Mouse (Mus musculus) intestine, postnatal 0 days (tissue): ENCODE measurements around the gene Agtr1a. TPM values are rescaled to one million over a fixed set of nuclear protein-coding genes. Genes with fewer than 3 reads are reported as not detected.

Experiments
- ATAC-seq: fragments of 200-750 bp; cut with Nextera tagmentation; 2 replicates; pipeline ENCODE4 v1.8.0; 2017; ENCODE audit warnings: mild to moderate bottlenecking, moderate TSS enrichment, moderate library complexity
- H3K27ac ChIP-seq: fragments of 300-500 bp; sonication (generic); 2 replicates; pipeline ENCODE4 v1.5.1; 2014; ENCODE audit warnings: mild to moderate bottlenecking, low read depth, low read length, moderate library complexity
- H3K27me3 ChIP-seq: fragments of 300-500 bp; sonication (generic); replicated peaks from 2 replicates; pipeline ENCODE4 v1.6.1; 2014; ENCODE audit warnings: low read length, mixed read lengths; ENCODE audit not compliant: control insufficient read depth, insufficient read depth
- H3K36me3 ChIP-seq: fragments of 300-500 bp; sonication (generic); 2 replicates; pipeline ENCODE4 v1.6.1; 2014; ENCODE audit warnings: mild to moderate bottlenecking, moderate library complexity; ENCODE audit not compliant: control insufficient read depth, insufficient read depth
- H3K4me1 ChIP-seq: fragments of 300-500 bp; sonication (generic); replicated peaks from 2 replicates; pipeline ENCODE4 v1.6.1; 2014; ENCODE audit warnings: antibody characterized with exemption, low read length, mixed read lengths; ENCODE audit not compliant: control insufficient read depth, insufficient read depth
- H3K4me2 ChIP-seq: fragments of 300-500 bp; sonication (generic); replicated peaks from 2 replicates; pipeline ENCODE4 v1.6.1; 2014; ENCODE audit warnings: low read depth, mild to moderate bottlenecking, moderate library complexity
- H3K4me3 ChIP-seq: fragments of 300-500 bp; sonication (generic); 2 replicates; pipeline ENCODE4 v1.5.1; 2014; ENCODE audit warnings: low read depth, low read length
- H3K9ac ChIP-seq: fragments of 300-500 bp; sonication (generic); 2 replicates; pipeline ENCODE4 v1.6.1; 2014; ENCODE audit warnings: mild to moderate bottlenecking, low read depth, low read length
- H3K9me3 ChIP-seq: fragments of 300-500 bp; sonication (generic); 2 replicates; pipeline ENCODE4 v1.6.1; 2016; ENCODE audit warnings: mixed run types; ENCODE audit not compliant: control insufficient read depth
- CTCF ChIP-seq: sonication (generic); IDR thresholded peaks from 2 replicates; pipeline ENCODE4 v1.5.1; 2016; ENCODE audit warnings: low read depth, mild to moderate bottlenecking, control low read depth, antibody characterized with exemption, moderate library complexity
- WGBS: fragments of 180-500 bp; shearing (Covaris S2); extraction: QIAGEN DNeasy Blood & Tissue Kit; methylation state at CpG from one replicate; pipeline ENCODE4 v1.1.7; 2014; 5-methylcytosine and 5-hydroxymethylcytosine counted together
- polyA plus RNA-seq: library from polyadenylated mRNA; unstranded; fragments of >200 nt; fragmentation: Nextera tagmentation; extraction: Ambion mirVana; gene quantifications from 2 replicates; pipeline ENCODE4 v1.2.1, GENCODE M21; 2015

The Agtr1a gene
- polyA plus RNA-seq, 1 experiment from 2014 or later: 2.9 TPM

DNA sequence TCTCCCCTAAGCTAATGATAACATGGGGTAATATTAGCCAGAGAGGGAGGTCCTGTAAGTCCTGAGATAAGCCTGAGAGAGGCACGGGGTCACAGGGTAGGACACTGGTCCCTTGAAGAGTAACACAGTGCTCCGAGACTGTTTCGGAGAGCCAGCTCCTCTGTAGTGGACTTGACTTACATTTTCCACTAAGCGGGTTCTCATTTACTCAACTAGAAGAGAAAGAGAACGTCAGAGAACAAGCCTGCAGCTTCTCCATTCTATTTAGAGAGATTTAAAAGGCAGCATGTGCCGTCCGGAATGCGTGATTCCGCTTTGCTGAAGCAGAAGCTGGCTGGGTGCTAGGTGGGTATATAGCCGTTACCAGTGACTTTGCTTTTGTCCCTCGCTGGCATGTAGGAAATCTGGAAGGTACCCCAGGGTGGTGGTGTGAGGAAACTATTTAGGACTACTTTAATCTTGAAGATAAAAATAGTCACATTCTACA lies 9.2 kb downstream of the Agtr1a start:
- Histone ChIP-seq H3K4me1 (no peaks in the 10 kb centered on the region), H3K27ac (no peak overlapping the region), H3K4me2 (no peak overlapping the region), H3K9me3 (no peaks in the 10 kb centered on the region), H3K9ac (no peak overlapping the region), H3K4me3 (no peak overlapping the region), H3K36me3 (no peaks in the 10 kb centered on the region), H3K27me3 (no peaks in the 10 kb centered on the region)
- no peak for ATAC-seq
- TF ChIP-seq CTCF: no peak
- 75% methylated on average over 11 of the region's 11 CpGs for WGBS

DNA sequence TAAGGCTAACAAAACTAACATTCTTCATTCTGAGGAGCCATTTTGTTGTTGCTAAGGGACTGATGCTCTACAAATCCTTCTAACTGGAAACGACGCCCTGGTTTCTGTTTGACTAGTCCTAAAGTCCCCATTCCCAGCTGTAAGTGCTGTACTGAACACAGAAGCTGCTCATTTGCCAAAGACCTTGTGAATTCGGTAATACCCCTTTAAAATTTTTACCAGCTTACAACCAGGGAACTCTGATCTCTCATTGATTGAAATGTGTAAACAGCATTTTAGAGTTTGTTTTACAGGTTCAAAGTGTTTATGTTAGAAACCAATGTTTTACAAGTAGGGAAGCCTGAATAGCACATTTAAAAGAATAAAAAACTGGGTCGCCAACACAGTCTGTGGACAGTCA lies 10.6 kb downstream of the Agtr1a start:
- ATAC-seq: no peak
- H3K9me3 ChIP-seq: no peaks in the 10 kb centered on the region
- 69% methylated on average over 4 of the region's 4 CpGs for WGBS
- H3K36me3 ChIP-seq: no peaks in the 10 kb centered on the region
- no peaks in the 10 kb centered on the region for H3K4me1 ChIP-seq
- H3K27me3 ChIP-seq: no peaks in the 10 kb centered on the region
- H3K4me2 ChIP-seq: no peak overlapping the region
- no peak overlapping the region for H3K9ac ChIP-seq
- no peak overlapping the region for H3K4me3 ChIP-seq
- no peak for TF ChIP-seq CTCF
- no peak overlapping the region for H3K27ac ChIP-seq

DNA sequence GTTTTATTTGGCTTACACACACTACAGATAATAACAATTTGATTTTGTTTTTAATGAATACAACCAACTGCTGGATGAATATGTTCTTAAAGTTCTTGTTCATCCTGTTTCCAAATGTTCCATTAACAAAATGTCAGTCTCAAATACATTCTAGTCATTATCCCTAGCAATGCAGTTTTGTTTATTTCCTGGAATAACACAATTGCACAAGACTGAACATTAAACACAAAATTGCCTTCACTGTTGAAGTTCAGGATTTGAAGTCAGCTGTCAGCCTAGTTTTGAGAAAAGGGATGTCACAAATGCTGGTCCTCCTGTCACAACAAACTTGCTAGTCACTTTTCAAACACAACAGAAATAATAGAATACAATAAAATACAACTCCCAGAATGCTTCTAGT lies 12.1 kb downstream of the Agtr1a start:
- H3K4me3 ChIP-seq: no peak overlapping the region
- no peak for TF ChIP-seq CTCF
- H3K27ac ChIP-seq: no peak overlapping the region
- no peaks in the 10 kb centered on the region for H3K4me1 ChIP-seq
- H3K27me3 ChIP-seq: no peaks in the 10 kb centered on the region
- no peaks in the 10 kb centered on the region for H3K36me3 ChIP-seq
- no peak for ATAC-seq
- no peak overlapping the region for H3K9ac ChIP-seq
- H3K9me3 ChIP-seq: no peaks in the 10 kb centered on the region
- H3K4me2 ChIP-seq: no peak overlapping the region

DNA sequence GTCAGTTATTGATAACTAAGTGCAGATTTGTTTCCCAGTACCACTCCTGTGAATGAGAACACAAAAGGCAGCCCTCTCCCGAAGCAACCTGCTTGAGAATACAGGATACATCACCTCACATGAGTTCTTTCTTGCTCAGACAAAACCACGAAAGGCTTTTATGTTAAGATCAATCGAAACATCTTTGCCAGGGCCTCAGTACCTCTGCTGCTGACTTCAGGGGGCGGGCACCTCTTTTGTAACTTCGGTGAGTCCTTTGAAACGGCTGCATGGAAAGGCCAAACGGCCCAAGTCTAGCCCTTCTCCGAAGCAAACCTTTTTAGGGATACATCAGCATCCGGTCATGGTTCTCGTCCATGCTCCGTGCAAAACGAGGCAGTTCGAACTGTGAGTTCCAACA lies 15.7 kb downstream of the Agtr1a start:
- TF ChIP-seq CTCF: no peak

DNA sequence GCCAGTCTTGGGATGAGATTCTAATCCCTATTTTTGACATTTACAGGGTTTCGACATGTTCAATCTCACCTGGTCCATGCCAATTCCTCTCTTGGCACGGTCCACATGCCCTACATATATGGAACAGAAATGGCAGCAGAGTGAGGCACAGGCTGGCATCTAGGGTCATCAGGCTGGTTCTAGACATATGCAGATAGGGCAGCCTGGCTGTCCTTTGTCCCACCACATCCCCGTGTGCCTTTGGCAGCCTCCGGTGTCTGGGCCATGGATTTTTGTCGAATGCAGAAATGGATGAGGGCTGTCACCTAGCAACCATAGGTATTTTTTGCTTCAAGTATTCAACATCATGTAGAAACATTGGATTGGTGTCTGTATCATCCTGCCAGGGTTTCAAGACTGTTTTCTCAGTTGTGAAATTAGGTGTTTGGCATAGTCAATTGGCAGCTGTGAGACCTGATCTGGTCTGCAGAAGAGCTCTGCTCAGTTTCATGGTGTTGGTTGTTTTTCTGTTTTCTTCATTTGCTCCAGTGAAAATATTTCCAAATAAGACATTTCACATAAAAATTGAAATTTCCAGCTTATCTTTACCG lies 18.8 kb downstream of the Agtr1a start:
- Histone ChIP-seq H3K9me3 (no peaks in the 10 kb centered on the region), H3K36me3 (no peaks in the 10 kb centered on the region), H3K27me3 (no peaks in the 10 kb centered on the region), H3K9ac (no peak overlapping the region), H3K27ac (no peak overlapping the region), H3K4me1 (no peaks in the 10 kb centered on the region), H3K4me2 (no peak overlapping the region), H3K4me3 (no peak overlapping the region)
- ATAC-seq: no peak
- no peak for TF ChIP-seq CTCF
- WGBS: 95% methylated on average over 6 of the region's 6 CpGs

More for the DNA sequence above, 15.7 kb downstream of the Agtr1a start:
- Histone ChIP-seq H3K4me2 (no peak overlapping the region), H3K27ac (no peak overlapping the region), H3K9me3 (no peaks in the 10 kb centered on the region), H3K36me3 (no peaks in the 10 kb centered on the region), H3K4me3 (no peak overlapping the region), H3K4me1 (no peaks in the 10 kb centered on the region), H3K9ac (no peak overlapping the region), H3K27me3 (no peaks in the 10 kb centered on the region)
- ATAC-seq: no peak
- 84% methylated on average over 13 of the region's 13 CpGs for WGBS

DNA sequence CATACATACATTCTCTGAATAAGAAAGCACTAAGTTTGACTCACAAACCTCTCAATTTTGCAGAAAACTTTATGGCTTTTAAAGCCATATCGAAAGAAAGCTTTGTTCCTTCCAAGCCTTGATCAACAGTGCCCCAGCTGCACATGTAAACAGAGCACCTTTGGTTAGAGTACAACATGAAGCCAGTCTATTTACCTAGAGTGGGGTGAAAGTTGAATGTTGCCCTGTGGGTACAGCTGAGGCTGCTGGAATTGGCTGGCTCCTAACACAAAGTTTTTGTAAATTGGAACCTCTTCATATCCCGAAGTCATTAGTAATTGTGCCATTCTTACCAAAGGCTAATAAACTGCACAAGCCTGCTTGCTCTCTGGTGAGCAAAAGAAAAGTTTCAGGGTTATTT lies 19.7 kb downstream of the Agtr1a start:
- Histone ChIP-seq H3K27me3 (no peaks in the 10 kb centered on the region), H3K4me1 (no peaks in the 10 kb centered on the region), H3K9ac (no peak overlapping the region), H3K36me3 (no peaks in the 10 kb centered on the region), H3K4me3 (no peak overlapping the region), H3K27ac (no peak overlapping the region), H3K9me3 (no peaks in the 10 kb centered on the region), H3K4me2 (no peak overlapping the region)
- WGBS: 58% methylated on average over 2 of the region's 2 CpGs
- ATAC-seq: no peak
- TF ChIP-seq CTCF: no peak
